Mouse (Mus musculus) heart, embryonic 10.5 days (tissue): ENCODE results near the gene Marcks. TPM values are rescaled to one million over a fixed set of nuclear protein-coding genes. Genes with fewer than 3 reads are reported as not detected.
A peak's percentile ranks its signal among the peaks of the same experiment; 100 is the strongest.

ENCODE experiments used
- DNase-seq: peaks from one replicate; pipeline ENCODE4 v3.0.0-alpha.2; 2017; ENCODE audit warnings: low spot score
- H3K27ac ChIP-seq: fragments of 300-500 bp; sonication (generic); 2 replicates; pipeline ENCODE4 v1.5.1; 2016; ENCODE audit warnings: mild to moderate bottlenecking
- H3K27me3 ChIP-seq: fragments of 300-500 bp; sonication (generic); 2 replicates; pipeline ENCODE4 v1.6.1; 2016; ENCODE audit warnings: mild to moderate bottlenecking; ENCODE audit not compliant: poor library complexity, insufficient read depth, severe bottlenecking
- H3K36me3 ChIP-seq: fragments of 300-500 bp; sonication (generic); 2 replicates; pipeline ENCODE4 v1.6.1; 2016; ENCODE audit warnings: mild to moderate bottlenecking, moderate library complexity
- H3K4me1 ChIP-seq: fragments of 300-500 bp; sonication (generic); 2 replicates; pipeline ENCODE4 v1.6.1; 2016; ENCODE audit warnings: mild to moderate bottlenecking
- H3K4me3 ChIP-seq: fragments of 300-500 bp; sonication (generic); 2 replicates; pipeline ENCODE4 v1.5.1; 2016; ENCODE audit warnings: mild to moderate bottlenecking, moderate library complexity
- H3K9me3 ChIP-seq: fragments of 300-500 bp; sonication (generic); 2 replicates; pipeline ENCODE4 v1.6.1; 2016; ENCODE audit warnings: mild to moderate bottlenecking, moderate library complexity
- WGBS: fragments of 180-500 bp; shearing (Covaris S2); methylation state at CpG from one replicate; pipeline ENCODE4 v1.1.7; 2016; 5-methylcytosine and 5-hydroxymethylcytosine counted together
- polyA plus RNA-seq: library from polyadenylated mRNA; unstranded; fragments of >200 nt; fragmentation: Nextera tagmentation; extraction: Ambion mirVana; gene quantifications from 2 replicates; pipeline ENCODE4 v1.2.1, GENCODE M21; 2016

Gene Marcks
- polyA plus RNA-seq, 1 experiment from 2014 or later = 74.2 TPM

DNA sequence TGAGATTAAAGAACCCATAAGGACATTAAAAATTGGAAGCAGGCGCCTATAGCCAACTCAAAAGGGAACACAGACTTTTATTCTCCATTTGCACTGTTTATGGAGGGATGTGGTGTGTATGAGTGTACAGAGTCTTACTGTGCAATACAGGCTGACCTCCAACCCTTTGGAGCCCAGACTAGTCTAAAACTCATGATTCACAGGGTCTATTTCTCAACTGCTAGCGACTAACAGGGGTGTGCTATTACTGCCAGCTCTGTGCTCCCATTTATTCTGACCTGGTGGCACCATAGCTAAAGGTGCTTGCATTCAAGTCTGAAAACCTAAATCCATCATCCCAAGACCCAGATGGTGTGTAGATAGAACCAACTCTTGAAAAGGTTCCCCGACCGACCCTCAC, 2.9 kb upstream of the Marcks start:
- H3K4me3 ChIP-seq = peak overlapping the region; percentile 86
- 72% methylated on average over 4 of the region's 4 CpGs for WGBS
- DNase-seq = no peak
- peak overlapping the region; percentile 98 for H3K27ac ChIP-seq
- H3K36me3 ChIP-seq = 0 out of 2 replicates have a peak, but pooled peaks cover 1% of the 10 kb centered on the region
- no peaks in the 10 kb centered on the region for H3K9me3 ChIP-seq
- H3K4me1 ChIP-seq = no peaks in the 10 kb centered on the region
- H3K27me3 ChIP-seq = no peaks in the 10 kb centered on the region

DNA sequence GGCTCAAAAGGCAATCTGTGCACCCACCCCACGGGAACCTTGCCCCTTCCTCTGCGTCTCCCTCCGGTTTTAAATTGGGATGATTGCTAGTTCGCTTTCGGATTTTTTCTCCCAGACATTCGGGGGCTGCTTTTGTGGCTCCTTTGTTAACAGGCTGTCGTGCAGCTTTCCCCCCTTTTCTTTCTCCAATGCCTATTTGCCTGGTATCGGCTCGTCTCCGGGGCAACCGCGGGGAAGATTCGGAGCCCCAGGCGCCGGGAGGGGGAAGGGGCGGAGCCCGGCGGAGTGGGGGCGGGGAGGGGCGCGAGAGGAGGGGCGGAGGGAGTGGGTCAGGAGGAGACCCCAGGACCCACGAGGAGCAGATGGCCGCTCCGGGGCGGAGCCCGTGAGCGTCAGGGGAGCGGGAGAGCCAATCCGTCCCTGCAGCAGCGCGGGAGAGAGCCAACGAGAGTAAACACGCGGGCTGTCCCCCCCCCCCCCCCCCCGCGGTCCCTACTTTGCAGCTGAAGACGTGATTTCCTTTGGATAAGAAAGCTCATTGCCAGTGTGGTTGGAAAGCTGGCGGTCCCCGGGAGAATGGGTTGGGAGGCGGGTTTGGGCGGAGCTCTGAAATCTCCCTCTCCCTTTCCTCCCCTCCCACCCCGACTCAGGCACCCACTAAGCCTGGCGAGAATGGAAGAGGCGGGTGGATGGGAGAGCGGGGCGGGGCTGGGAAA, 2.2 kb upstream of the Marcks start:
- peak; percentile 97 for DNase-seq
- peak overlapping the region; percentile 86 for H3K4me3 ChIP-seq
- peaks cover 9% of the 10 kb centered on the region for H3K36me3 ChIP-seq
- H3K4me1 ChIP-seq = no peaks in the 10 kb centered on the region
- H3K27ac ChIP-seq = peak overlapping the region; percentile 98
- under 1% methylated on average over 47 of the region's 47 CpGs for WGBS
- no peaks in the 10 kb centered on the region for H3K9me3 ChIP-seq
- no peaks in the 10 kb centered on the region for H3K27me3 ChIP-seq

DNA sequence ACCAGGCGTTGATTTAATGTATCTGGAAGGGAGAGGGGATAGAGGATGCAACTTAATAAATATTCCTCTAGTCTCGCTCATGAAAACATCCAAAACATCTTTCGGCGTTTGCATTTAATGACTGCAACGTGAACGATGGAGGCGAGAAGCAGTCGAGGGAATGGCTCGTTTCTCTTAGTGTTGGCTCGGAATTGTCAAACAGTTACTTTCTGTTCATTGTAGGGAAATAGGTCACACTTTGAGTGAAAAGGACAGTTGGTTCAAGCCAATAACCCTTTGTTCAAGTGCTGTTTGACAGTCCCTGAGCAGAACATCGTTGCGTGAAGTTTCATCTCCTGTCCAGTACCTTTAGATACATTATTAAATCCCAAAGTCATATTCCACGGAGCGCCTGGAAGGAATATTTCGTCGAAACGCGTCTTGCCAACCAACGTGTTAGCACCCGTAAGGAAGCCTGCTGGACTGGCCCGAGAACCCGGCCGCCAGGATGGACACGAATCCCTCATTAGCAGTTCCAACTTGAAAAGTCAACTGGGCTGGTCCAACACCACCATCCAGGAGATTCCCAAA, 1.5 kb upstream of the Marcks start:
- Histone ChIP-seq H3K27ac (peak overlapping the region; percentile 98), H3K36me3 (peaks cover 9% of the 10 kb centered on the region), H3K4me1 (no peaks in the 10 kb centered on the region), H3K9me3 (no peaks in the 10 kb centered on the region), H3K4me3 (peak overlapping the region; percentile 86), H3K27me3 (no peaks in the 10 kb centered on the region)
- DNase-seq = peak; percentile 87
- WGBS = under 1% methylated on average over 24 of the region's 24 CpGs

DNA sequence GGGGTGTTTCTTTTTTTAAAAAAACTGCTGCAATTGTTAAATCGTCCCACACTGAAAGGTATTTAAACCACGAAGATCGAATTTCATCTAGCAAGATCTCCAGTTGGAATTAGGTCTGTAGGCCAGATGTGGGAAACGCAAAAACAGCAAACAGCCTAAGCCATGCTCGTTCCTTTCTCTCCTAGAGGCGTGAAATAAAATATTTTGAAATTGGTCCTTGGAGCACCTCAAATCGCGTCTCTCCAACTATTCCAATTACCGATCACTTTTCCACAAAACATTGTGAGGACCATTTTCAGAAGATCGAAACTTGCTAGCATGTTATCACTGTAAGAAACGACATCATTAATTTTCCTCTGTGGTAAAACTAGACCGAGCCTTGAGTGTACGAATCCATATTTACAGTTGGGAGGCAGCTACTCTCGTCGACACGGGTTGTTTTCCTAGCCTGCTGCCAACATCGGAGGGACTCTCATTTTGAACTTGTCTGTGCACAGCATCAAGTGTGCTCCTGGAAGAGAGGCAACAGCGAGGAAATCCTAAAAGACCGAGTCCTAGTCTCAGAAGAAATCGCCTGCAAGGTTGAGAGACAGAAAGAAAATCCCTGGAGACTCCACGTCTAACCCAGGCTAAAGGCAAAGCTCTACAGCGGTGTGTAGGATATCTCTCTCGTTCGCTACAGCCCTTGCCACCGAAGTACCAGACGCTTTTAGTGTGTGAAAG, 884 bp upstream of the Marcks start:
- peak overlapping the region; percentile 86 for H3K4me3 ChIP-seq
- no peaks in the 10 kb centered on the region for H3K4me1 ChIP-seq
- peaks cover 15% of the 10 kb centered on the region for H3K36me3 ChIP-seq
- under 1% methylated on average over 26 of the region's 26 CpGs for WGBS
- no peak for DNase-seq
- H3K27ac ChIP-seq = peak overlapping the region; percentile 98
- H3K27me3 ChIP-seq = no peaks in the 10 kb centered on the region
- no peaks in the 10 kb centered on the region for H3K9me3 ChIP-seq

DNA sequence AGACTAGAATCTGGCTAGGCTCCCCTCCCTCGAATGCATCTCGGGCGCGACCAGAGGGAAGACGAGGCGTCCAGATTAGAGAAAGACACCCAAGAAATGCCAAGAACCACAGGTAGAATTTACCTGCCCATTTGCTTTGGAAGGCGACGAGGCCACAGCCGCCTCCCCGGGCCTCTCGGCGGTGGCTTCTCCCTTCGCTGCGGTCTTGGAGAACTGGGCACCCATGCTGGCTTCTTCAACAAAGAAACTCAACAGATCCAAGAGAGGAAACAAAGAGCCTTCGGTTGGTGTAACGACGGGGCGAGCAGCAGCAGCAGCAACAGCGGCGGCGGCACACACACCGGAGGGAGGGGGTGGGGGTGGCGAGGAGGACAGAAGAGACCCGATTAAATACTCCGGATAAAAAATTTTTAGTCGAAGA, 399 bp downstream of the Marcks start:
- peak overlapping the region; percentile 98 for H3K27ac ChIP-seq
- H3K36me3 ChIP-seq = peaks cover 26% of the 10 kb centered on the region
- no peaks in the 10 kb centered on the region for H3K4me1 ChIP-seq
- peak; percentile 76 for DNase-seq
- peak overlapping the region; percentile 86 for H3K4me3 ChIP-seq
- WGBS = under 1% methylated on average over 26 of the region's 26 CpGs
- no peaks in the 10 kb centered on the region for H3K27me3 ChIP-seq
- no peaks in the 10 kb centered on the region for H3K9me3 ChIP-seq

DNA sequence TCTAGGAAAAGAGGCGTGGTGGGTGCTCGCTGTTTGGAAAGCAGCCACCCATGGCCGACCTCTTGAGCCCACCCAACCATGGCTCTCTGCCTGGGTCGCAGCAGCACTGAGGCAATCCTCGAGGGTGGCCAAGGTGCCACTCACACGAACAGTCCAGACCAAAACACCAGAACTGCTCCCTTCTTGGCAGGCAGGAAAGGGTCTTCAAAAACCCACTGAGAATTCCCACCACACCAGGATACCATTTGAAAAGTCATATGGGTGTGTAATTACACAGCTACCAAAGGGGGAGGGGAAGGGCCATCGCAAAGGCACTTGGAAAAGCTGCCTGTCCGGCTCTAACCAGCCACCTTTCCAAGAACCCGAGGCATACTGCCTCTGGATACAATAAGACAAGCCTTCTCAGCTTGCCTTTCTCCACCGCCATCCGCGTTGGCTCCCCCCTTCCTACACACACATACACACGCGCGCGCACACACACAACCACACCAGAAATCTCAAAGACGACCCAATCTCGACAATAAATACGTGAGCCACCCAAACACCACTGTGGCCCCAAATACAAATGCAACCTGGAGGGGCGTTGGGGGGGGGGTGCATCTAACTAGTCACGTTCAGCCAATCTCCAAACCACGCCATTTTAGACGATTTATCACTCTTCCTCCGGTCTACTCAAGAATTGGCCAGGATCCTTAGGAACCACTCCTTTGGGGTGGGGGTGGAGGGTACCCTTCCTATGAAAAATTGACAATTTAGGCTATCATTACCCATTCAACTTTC, 999 bp downstream of the Marcks start:
- H3K27me3 ChIP-seq = no peaks in the 10 kb centered on the region
- peak; percentile 84 for DNase-seq
- H3K4me1 ChIP-seq = no peaks in the 10 kb centered on the region
- H3K27ac ChIP-seq = peak overlapping the region; percentile 98
- H3K36me3 ChIP-seq = peaks cover 27% of the 10 kb centered on the region
- peak overlapping the region; percentile 86 for H3K4me3 ChIP-seq
- H3K9me3 ChIP-seq = no peaks in the 10 kb centered on the region
- WGBS = under 1% methylated on average over 24 of the region's 24 CpGs

DNA sequence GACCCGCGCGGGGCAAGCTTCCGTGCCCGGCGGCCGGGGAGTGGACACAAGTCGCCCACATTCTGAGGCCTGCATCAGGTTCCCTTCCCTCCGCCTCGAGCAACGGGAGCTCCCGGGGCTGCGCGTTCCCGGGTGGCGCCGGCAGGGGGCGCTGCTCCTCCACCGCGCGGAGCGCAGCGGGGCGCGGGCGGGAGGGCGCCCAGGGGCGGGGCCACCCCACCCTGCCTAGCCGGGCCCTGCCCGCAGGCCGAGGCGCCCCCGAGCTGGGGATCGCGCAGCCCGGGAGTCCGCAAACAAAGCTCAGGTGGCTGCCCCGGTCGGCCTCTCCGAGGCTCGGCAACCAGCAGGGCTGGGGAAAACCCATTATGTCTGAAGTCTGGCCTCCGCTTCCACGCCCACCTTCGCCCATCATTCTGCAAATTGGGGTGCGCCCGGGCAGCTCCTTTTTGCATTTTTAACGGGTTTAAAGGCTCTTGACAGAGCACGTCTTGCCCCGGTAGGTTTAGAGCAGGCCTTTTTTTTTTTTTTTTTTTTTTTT, 1.7 kb downstream of the Marcks start:
- DNase-seq = peak; percentile 90
- H3K4me3 ChIP-seq = peak overlapping the region; percentile 86
- no peaks in the 10 kb centered on the region for H3K27me3 ChIP-seq
- under 1% methylated on average over 49 of the region's 49 CpGs for WGBS
- peaks cover 28% of the 10 kb centered on the region for H3K36me3 ChIP-seq
- H3K4me1 ChIP-seq = no peaks in the 10 kb centered on the region
- peak overlapping the region; percentile 98 for H3K27ac ChIP-seq
- H3K9me3 ChIP-seq = no peaks in the 10 kb centered on the region

DNA sequence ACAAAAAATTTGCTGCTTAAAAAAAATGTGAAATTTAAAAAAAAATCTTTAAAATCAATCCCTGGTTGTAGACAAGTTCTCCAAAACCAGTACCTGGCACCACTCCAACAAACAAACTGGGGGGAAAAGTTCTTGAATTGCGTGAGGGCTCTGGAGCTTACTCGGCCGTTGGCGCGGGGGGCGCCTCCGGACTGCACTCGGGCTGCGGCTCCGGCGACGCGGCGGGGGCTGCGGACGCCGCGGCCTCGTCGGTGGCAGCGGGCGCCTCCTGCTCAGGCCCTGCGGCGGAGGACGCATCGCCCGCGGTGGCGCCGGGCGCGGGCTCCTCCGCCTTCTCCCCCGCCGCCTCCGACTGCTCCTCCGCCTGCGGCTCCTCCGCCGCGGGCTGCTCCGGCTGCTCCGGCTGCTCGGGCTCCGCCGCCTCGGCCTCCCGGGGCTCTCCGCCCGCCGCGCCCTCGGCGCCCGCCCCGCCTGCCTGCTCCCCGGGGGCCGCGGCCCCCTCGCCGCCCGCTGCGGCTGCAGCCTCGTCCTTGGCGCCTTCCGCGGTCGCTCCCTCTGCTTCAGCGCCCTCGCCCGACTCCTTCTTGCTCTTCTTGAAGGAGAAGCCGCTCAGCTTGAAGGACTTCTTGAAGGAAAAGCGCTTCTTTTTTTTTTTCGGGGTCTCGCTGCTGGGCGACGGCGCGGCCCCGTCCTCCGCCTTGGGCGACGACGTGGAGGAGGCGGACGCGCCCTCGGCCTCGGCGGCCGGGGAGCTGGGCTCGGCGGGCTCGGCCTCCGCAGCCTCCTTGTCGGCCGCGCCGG, 2.6 kb downstream of the Marcks start:
- Histone ChIP-seq H3K4me3 (peak overlapping the region; percentile 86), H3K27me3 (no peaks in the 10 kb centered on the region), H3K36me3 (peaks cover 28% of the 10 kb centered on the region), H3K27ac (peak overlapping the region; percentile 98), H3K4me1 (no peaks in the 10 kb centered on the region), H3K9me3 (no peaks in the 10 kb centered on the region)
- peak; percentile 81 for DNase-seq
- whole genome bisulfite sequencing = 2% methylated on average over 99 of the region's 99 CpGs

DNA sequence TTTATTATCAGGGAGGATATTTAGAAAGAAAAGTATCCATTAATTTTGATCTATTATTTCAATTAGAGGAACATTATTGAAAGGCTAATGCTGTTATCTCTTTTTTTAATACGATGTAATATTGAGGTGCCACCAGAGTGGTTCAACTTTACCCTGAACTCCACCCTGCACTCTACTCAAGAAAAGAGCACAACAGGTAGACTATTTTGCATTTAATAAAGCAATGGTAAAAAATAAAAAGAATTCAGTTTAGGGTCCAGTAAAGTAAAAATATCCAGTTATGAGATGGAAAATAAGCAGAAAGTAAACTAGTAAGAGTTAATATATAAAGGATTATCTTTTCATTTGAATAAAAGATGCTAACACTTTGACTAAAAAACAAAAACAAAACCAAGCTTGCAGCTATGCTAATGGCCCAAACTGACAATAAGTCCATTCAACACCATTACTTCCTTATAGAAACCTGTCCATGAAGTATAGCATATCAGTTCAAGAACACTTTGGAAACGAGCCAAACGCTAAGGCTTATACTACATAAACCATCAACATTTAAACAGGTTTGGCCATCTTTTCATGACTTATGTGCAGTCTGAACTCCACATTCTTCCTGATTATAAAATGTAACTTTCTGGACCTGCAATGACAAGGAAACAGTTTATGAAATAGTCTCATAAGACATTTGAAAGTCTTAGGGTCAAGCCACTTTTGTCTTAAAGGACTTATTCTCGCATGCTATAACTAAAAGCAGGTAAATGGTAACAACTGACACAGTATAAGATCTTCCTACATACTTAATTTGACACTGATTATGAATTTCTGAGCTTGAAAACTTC, 4.6 kb downstream of the Marcks start:
- 93% methylated on average over 4 of the region's 4 CpGs for WGBS
- Histone ChIP-seq H3K4me3 (no peak overlapping the region), H3K4me1 (no peaks in the 10 kb centered on the region), H3K36me3 (peaks cover 28% of the 10 kb centered on the region), H3K9me3 (no peaks in the 10 kb centered on the region), H3K27me3 (no peaks in the 10 kb centered on the region), H3K27ac (no peak overlapping the region)
- no peak for DNase-seq

DNA sequence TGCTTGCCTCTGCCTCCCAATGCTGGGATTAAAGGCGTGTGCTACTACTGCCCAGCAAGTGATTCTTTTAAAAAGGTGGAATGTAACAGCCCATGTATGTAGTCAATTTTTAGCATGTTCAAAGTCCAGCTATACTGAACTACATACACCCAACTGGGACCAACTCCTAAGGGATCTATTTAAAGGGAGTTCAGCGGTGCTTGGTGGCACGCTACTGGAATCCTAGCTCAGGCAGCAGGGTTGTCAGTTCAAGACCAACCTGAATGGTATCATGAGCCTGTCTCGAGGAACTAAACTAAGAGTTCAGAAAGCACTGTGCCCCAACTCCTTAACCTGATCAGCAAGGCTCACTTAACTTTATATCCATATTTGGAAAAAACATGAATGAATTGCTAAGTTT, 6.0 kb downstream of the Marcks start:
- Histone ChIP-seq H3K36me3 (peaks cover 28% of the 10 kb centered on the region), H3K27me3 (no peaks in the 10 kb centered on the region), H3K27ac (no peak overlapping the region), H3K9me3 (no peaks in the 10 kb centered on the region), H3K4me1 (no peaks in the 10 kb centered on the region), H3K4me3 (no peak overlapping the region)
- DNase-seq = no peak
- 90% methylated on average over 4 of the region's 4 CpGs for WGBS

DNA sequence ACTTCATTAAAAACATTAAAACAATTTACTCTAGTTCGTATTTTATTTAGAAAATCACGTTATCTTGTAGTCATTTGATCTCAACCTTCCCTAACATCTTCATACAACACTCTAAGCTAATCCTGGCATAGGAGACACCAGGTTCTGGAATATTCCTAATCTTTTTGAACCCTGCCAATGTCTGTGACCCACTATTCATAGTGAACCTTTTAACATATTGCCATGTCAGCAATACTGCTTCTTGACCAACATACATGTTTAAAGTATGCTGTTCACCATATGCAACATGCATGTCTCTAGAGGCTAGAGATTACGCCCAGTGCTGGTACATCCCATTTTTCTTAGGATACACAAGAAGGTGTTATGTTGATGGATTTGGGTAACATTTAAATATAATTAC, 9.1 kb downstream of the Marcks start:
- H3K4me3 ChIP-seq = no peak overlapping the region
- H3K27me3 ChIP-seq = no peaks in the 10 kb centered on the region
- no peak for DNase-seq
- H3K9me3 ChIP-seq = no peaks in the 10 kb centered on the region
- WGBS = 88% methylated on average over 3 of the region's 3 CpGs
- H3K4me1 ChIP-seq = no peaks in the 10 kb centered on the region
- no peak overlapping the region for H3K27ac ChIP-seq
- peaks cover 13% of the 10 kb centered on the region for H3K36me3 ChIP-seq
